Mouse (Mus musculus) embryonic fibroblast, embryonic 13.5 days (primary cell): ENCODE data around the gene Gm42906. TPM values are rescaled to one million over a fixed set of nuclear protein-coding genes. Genes with fewer than 3 reads are reported as not detected.
A peak's percentile ranks its signal among the peaks of the same experiment; 100 is the strongest.

Experiments
- H3K27ac ChIP-seq: 2 replicates; pipeline ENCODE4 v1.5.1; 2012; ENCODE audit warnings: low read length, control low read depth, inconsistent platforms; ENCODE audit not compliant: insufficient read depth
- H3K4me1 ChIP-seq: 2 replicates; pipeline ENCODE4 v1.6.1; 2011; ENCODE audit warnings: low read length; ENCODE audit not compliant: control insufficient read depth, insufficient read depth
- H3K4me3 ChIP-seq: 2 replicates; pipeline ENCODE4 v1.5.1; 2011; ENCODE audit warnings: mild to moderate bottlenecking, control low read depth, low read length; ENCODE audit not compliant: insufficient read depth
- CTCF ChIP-seq: IDR thresholded peaks from 2 replicates; pipeline ENCODE4 v1.5.1; 2011; ENCODE audit warnings: mild to moderate bottlenecking, control low read depth, low read length, moderate library complexity, borderline replicate concordance; ENCODE audit not compliant: insufficient read depth
- POLR2A ChIP-seq: IDR thresholded peaks from 2 replicates; pipeline ENCODE4 v1.6.1; 2011; ENCODE audit warnings: low read depth, mild to moderate bottlenecking, control low read depth, low read length, moderate library complexity
- polyA plus RNA-seq: library from polyadenylated mRNA; stranded (reverse); fragments of >200 nt; gene quantifications from 2 replicates; pipeline ENCODE4 v1.2.4, GENCODE M21; 2011; ENCODE audit warnings: low read depth; ENCODE audit not compliant: missing spikeins, insufficient read length

Gene Gm42906
- polyA plus RNA-seq, 1 experiment: not detected

GRCm38 (mm10) chr5:151247115-151247875 is 180.7 kb downstream of the Gm42906 start:
- H3K27ac ChIP-seq: no peak overlapping the region
- H3K4me3 ChIP-seq: no peak overlapping the region
- TF ChIP-seq POLR2A: no peak
- no peak for TF ChIP-seq CTCF
- peaks cover 5% of the 10 kb centered on the region for H3K4me1 ChIP-seq

GRCm38 (mm10) chr5:151246287-151246686 is 181.7 kb downstream of the Gm42906 start:
- Histone ChIP-seq H3K4me1 (peaks cover 2% of the 10 kb centered on the region), H3K27ac (no peak overlapping the region), H3K4me3 (no peak overlapping the region)
- TF ChIP-seq CTCF (no peak), POLR2A (no peak)

GRCm38 (mm10) chr5:151245571-151245970 is 182.4 kb downstream of the Gm42906 start:
- TF ChIP-seq POLR2A (no peak), CTCF (no peak)
- H3K27ac ChIP-seq: no peak overlapping the region
- H3K4me1 ChIP-seq: peaks cover 2% of the 10 kb centered on the region
- H3K4me3 ChIP-seq: no peak overlapping the region

GRCm38 (mm10) chr5:151238730-151239129 is 189.2 kb downstream of the Gm42906 start:
- Histone ChIP-seq H3K4me3 (no peak overlapping the region), H3K27ac (no peak overlapping the region), H3K4me1 (no peaks in the 10 kb centered on the region)
- TF ChIP-seq CTCF (no peak), POLR2A (no peak)

- Histone ChIP-seq H3K27ac (no peak overlapping the region), H3K4me1 (no peaks in the 10 kb centered on the region; the same call in 1 of the 2 replicates), H3K4me3 (no peak overlapping the region)
- no peak for TF ChIP-seq POLR2A
- TF ChIP-seq CTCF: no peak
Measured at GRCm38 (mm10) chr5:151236411-151236810, 191.6 kb downstream of the Gm42906 start.

GRCm38 (mm10) chr5:151233400-151234031 is 194.4 kb downstream of the Gm42906 start, which contains the start of gene Stard13:
Gene Stard13 (minus strand): TSS chr5:151233836.
- H3K27ac ChIP-seq: no peak within 1 kb of the TSS
- TF ChIP-seq POLR2A: peak; percentile 45; the same call in 1 of the 2 replicates
- no peak for TF ChIP-seq CTCF
- peak within 1 kb of the TSS; percentile 55 for H3K4me3 ChIP-seq
- H3K4me1 ChIP-seq: no peaks in the 10 kb centered on the region; the same call in none of the 2 replicates

- H3K4me1 ChIP-seq: no peaks in the 10 kb centered on the region; the same call in none of the 2 replicates
- TF ChIP-seq CTCF: no peak
- no peak for TF ChIP-seq POLR2A
Measured at GRCm38 (mm10) chr5:151232576-151233299, 195.2 kb downstream of the Gm42906 start.

GRCm38 (mm10) chr5:151231861-151232260 is 196.1 kb downstream of the Gm42906 start:
- TF ChIP-seq CTCF: no peak
- TF ChIP-seq POLR2A: no peak
- H3K4me1 ChIP-seq: no peaks in the 10 kb centered on the region; the same call in none of the 2 replicates
- no peak overlapping the region for H3K4me3 ChIP-seq
- H3K27ac ChIP-seq: no peak overlapping the region

More at GRCm38 (mm10) chr5:151232576-151233299, 195.2 kb downstream of the Gm42906 start:
- Histone ChIP-seq H3K27ac (no peak overlapping the region), H3K4me3 (peak overlapping the region; percentile 55)

- Histone ChIP-seq H3K27ac (no peak overlapping the region), H3K4me3 (no peak overlapping the region)
- no peak for TF ChIP-seq CTCF
- TF ChIP-seq POLR2A: no peak
Measured at GRCm38 (mm10) chr5:151231411-151231810, 196.6 kb downstream of the Gm42906 start.

GRCm38 (mm10) chr5:151230427-151230826 is 197.5 kb downstream of the Gm42906 start:
- TF ChIP-seq POLR2A (no peak), CTCF (no peak)
- Histone ChIP-seq H3K27ac (no peak overlapping the region), H3K4me1 (no peaks in the 10 kb centered on the region; the same call in none of the 2 replicates), H3K4me3 (no peak overlapping the region)

More at GRCm38 (mm10) chr5:151231411-151231810, 196.6 kb downstream of the Gm42906 start:
- no peaks in the 10 kb centered on the region; the same call in none of the 2 replicates for H3K4me1 ChIP-seq
